Comparison of ENCODE assay signal across 7 mouse cellular contexts in genomic region chr13:19438040-19438439, GRCm38 (mm10). TPM values are rescaled to one million over a fixed set of nuclear protein-coding genes. Genes with fewer than 3 reads are reported as not detected.
DNase-seq lines count a peak whose midpoint lies in the region; ATAC-seq and TF ChIP-seq lines count a peak whose summit lies in the region.

No protein-coding gene starts in this region.

- H3K4me1 ChIP-seq in lung, adult 2 months (ENCODE audit: control insufficient read depth, insufficient read depth, low read length), result no peaks in the 10 kb centered on the region
- H3K4me1 ChIP-seq in limb, embryonic 11.5 days (ENCODE audit: control insufficient read depth, insufficient read depth, low read length), result no peaks in the 10 kb centered on the region

- TF ChIP-seq POLR2A in lung, adult 2 months (IDR thresholded peaks at IDR 0.05; ENCODE audit: borderline replicate concordance, extremely low read depth, low read depth, low read length), result no peak

- 61% methylated on average over 10 of the region's 10 CpGs for WGBS in lung, adult 2 months
- 80% methylated on average over 10 of the region's 10 CpGs for WGBS in limb, embryonic 11.5 days

- H3K36me3 ChIP-seq in limb, embryonic 11.5 days (ENCODE audit: control insufficient read depth, insufficient read depth, low read length), result no peaks in the 10 kb centered on the region

- no peak overlapping the region for H3K4me2 ChIP-seq in limb, embryonic 11.5 days (ENCODE audit: low read depth, severe bottlenecking)

- no peaks in the 10 kb centered on the region for H3K27me3 ChIP-seq in limb, embryonic 11.5 days (ENCODE audit: control insufficient read depth, insufficient read depth, low read length)

- no peak overlapping the region for H3K27ac ChIP-seq in limb, embryonic 11.5 days (replicated peaks; ENCODE audit: low read depth, low read length)

- H3K9ac ChIP-seq in limb, embryonic 11.5 days (ENCODE audit: low read length), result no peak overlapping the region

- DNase-seq in lung, adult 2 months, result peak; percentile 20
- no peak for DNase-seq in lung, postnatal 25 days (ENCODE audit: low spot score)
- peak; percentile 25 for DNase-seq in NIH3T3 (ENCODE audit: low read depth)
- DNase-seq in cerebellum, postnatal 10 days, result peak; percentile 33 to 49
- DNase-seq in limb, embryonic 11.5 days (ENCODE audit: low spot score), result peak; percentile 23
- DNase-seq in adrenal gland, postnatal 10 days, result no peak
- no peak for DNase-seq in frontal cortex, postnatal 10 days (ENCODE audit: low spot score in 2 of 2)

- ATAC-seq in limb, embryonic 11.5 days (ENCODE audit: insufficient number of reproducible peaks, low FRiP score, low TSS enrichment, low read depth), result no peak

- no peak overlapping the region for H3K4me3 ChIP-seq in lung, adult 2 months (replicated peaks; ENCODE audit: extremely low read depth, low read depth, low read length)
- no peak overlapping the region for H3K4me3 ChIP-seq in limb, embryonic 11.5 days (ENCODE audit: low read depth, low read length)

- H3K9me3 ChIP-seq in limb, embryonic 11.5 days (ENCODE audit: control insufficient read depth, low read length), result no peaks in the 10 kb centered on the region

- TF ChIP-seq CTCF in lung, adult 2 months (IDR thresholded peaks at IDR 0.05; ENCODE audit: insufficient read depth, low read length), result peak; percentile 8; the same call in 1 of the 2 replicates

RNA-seq across cellular contexts. Expression of gene Stard3nl, which starts 42.4 kb away (rescaled TPM):
- 35.0 and 44.2 TPM in 2 replicates for polyA plus RNA-seq in lung, adult 2 months (2012; rRNA removed)
- 99.6 and 111 TPM in 2 replicates for polyA plus RNA-seq in limb, embryonic 11.5 days (2014; fragmentation: Nextera tagmentation; extraction: Ambion mirVana)
- 10 to 100 TPM; 24.3 to 34.2 TPM for total RNA-seq in adrenal gland, postnatal 10 days (2021)

Comparison
In these comparisons a context has a peak if more than half of its experiments do, and no peak if none do; other contexts are left out.
1. DNase-seq: peak in lung, adult 2 months (single experiment), NIH3T3 (single experiment), cerebellum, postnatal 10 days (2 of 2) and limb, embryonic 11.5 days (single experiment); none in lung, postnatal 25 days (single experiment), adrenal gland, postnatal 10 days (single experiment) and frontal cortex, postnatal 10 days (0 of 2).